Mouse (Mus musculus) thymus, postnatal 0 days (tissue): ENCODE results near the gene Pnpo. TPM values are rescaled to one million over a fixed set of nuclear protein-coding genes. Genes with fewer than 3 reads are reported as not detected.

Source experiments
- DNase-seq: peaks from one replicate; pipeline ENCODE4 v3.0.0-alpha.2; 2015; ENCODE audit warnings: low spot score
- polyA plus RNA-seq: library from polyadenylated mRNA; unstranded; fragments of >200 nt; fragmentation: Nextera tagmentation; extraction: Ambion mirVana; gene quantifications from 2 replicates; pipeline ENCODE4 v1.2.1, GENCODE M21; 2015

The Pnpo gene
- polyA plus RNA-seq, 1 experiment from 2014 or later = 39.5 TPM

GRCm38 (mm10) chr11:96910003-96910402 lies 33.8 kb downstream of the Pnpo start:
- DNase-seq = peak; percentile 82

- no peak for DNase-seq
Measured at GRCm38 (mm10) chr11:96908594-96908993, 35.2 kb downstream of the Pnpo start.

DNA sequence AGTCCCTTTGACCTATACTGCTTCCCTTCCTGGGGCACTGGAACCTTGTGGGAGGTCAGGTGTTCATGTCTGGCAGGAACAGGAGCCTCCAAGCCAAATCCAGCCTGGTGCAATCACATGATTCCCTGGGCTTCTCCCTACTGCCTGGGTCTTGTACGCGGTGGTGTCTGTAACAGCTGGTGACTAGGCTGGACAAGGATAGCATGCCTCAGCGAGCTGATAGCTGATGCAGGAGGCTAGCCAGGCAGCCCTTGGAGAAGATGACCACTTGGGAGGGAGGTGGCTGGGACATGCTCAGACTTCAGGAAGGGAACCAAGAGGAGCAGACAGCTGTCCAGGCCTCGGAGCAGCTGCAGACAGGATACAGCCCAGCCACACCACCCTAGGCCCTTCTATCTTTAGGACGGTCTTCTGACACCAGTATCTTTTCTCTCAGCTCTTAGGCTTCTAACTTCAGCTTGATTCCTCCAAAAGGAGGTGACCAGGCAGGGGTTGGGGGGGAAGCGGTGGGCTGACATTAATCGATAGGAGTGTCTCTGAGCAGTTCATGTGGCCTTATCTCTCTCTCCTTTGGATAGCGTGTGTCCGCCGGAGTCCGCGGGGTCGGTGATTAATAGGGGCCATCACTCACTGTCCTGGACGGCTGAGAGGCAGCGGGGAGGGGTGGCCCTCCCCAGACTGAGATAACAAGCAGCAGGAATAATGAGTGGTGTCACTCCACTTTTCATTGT lies 37.2 kb downstream of the Pnpo start:
- no peak for DNase-seq

DNA sequence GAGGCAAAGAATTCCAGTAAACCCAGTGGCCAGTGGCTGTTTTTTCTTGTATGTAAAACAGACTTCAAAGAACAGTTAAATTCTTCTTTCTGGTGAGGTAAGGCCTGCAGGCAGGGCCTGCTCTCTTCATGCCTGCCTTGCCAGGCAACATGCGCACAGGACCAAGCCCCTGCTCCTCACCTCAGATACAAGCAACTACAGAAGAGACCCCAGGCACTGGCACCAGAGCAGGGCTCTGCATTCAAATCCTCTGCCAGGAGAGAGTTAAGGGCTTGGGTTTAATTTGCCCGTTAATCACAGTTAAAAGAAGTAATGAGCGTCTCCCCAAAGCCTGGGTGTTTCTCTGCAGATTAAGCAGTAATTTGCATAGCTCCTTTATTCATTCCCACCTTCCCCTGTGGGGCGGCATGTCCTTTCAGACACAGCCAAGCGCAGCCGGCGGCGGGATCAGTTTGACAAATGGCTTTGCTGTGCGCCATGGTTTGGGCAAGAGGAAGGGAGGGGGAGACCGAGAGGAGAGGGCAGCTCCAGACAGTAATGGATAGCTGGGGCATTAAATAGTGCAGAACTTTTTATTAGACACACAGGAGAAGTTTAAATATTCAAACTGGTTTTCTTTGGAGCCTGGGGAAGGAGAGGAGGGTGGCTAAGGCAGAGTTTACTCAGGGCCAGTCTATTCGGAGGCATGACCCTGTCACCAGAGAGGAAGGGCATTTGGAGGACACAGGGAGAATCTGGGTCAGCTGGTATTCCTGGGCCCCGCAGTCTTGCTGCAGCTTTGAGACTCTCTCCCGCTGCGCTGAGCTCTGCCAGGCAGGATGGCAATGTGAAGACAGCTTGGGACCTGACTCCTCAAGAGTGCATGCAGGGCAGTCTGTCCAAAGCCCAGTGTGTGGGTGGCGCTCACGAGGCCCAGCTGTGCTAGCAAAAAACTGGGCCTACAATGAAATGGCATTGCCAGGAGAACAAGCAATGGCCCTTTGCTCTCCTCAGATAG lies 40.8 kb downstream of the Pnpo start:
- DNase-seq = no peak

- no peak for DNase-seq
Measured at GRCm38 (mm10) chr11:96901332-96901731, 42.5 kb downstream of the Pnpo start.

DNA sequence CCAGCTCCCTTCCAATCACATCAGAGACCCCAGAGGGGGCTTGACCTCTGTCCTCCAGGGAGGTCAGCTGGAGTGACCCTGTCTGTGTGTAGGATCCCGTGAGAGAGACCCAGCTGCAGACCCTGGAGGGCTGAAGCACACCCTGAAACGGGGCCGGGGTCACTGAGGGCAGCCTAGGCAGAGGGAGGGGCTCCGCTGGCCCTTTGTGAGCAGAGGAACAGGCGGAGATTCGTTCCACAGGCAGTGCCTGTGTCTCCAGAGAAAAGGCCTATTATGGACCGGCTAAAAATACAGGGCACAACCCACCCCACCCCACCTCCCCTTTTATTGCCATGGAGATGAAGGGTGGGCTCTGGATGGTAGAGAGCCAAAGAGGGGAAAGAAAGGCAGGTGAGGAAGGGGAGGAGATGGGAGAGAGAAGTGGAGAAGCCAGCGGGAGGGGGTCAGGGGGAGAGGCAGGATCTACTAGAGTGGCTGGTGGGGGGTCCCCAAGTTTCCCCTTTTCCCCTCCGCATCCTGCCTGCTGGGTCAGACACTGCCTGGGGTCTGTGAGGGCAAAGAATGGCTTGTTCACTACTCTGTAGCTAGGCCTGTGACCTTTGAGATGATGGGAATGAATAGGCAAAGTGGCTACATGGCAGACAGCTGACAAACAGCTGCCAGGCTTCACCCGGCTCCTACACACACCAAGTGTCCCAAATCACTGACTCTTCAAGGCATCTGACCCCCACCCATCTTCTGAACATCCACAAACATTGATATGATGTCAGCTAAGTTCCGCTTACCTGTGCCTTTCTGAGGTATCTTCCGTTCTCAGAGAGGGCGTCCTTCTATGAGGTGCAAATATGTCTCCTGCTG lies 44.1 kb downstream of the Pnpo start:
- no peak for DNase-seq

- DNase-seq = no peak
Measured at GRCm38 (mm10) chr11:96895886-96896285, 47.9 kb downstream of the Pnpo start.

- DNase-seq = no peak
Measured at GRCm38 (mm10) chr11:96893203-96893842, 50.5 kb downstream of the Pnpo start.

DNA sequence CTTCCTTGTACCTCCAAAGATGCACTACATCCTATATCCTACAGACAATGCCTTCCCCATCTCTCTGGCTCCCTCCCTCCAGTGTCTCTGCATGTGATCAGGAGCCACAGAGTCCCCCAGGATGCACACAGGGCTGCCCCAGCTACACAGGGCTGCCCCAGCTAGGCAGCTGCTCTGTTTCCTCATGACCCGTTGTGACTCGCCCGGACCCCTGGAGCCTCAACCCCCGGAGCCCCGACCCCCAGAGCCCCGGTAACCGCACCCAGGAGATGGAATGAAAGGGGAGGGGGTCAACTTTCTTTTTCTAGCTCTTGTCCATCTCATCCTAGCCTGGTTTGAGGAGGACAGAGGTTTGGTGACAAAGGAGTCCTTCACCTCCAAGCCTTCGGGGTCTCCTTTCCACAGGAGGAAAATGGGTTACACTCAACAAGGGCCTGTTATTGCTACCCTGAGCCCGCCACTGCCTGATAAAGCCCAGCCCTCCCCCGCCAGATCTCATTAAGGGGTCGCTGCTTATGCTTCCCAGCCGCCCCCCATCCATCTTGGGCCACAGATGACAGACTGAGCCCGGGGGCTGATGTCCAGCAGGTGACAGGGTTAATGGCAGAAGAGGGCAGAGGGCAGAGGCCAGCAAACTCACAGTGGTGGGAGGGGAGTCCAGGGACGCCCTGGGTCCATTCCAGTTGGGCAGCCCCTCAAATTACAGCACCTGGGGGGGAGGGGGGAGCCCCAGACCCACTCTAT lies 51.8 kb downstream of the Pnpo start:
- no peak for DNase-seq

Other genes with a start within 250 kb of the Pnpo start
- 16.0 and 18.6 TPM in 2 replicates for gene Snx11, start 166.4 kb downstream of the Pnpo start, polyA plus RNA-seq
- 129 and 132 TPM in 2 replicates for gene Cbx1, start 154.9 kb downstream of the Pnpo start, polyA plus RNA-seq
- 34.9 and 40.6 TPM in 2 replicates for gene Nfe2l1, start 114.0 kb downstream of the Pnpo start, polyA plus RNA-seq
- 55.8 and 60.7 TPM in 2 replicates for gene Copz2, start 94.1 kb downstream of the Pnpo start, polyA plus RNA-seq
- gene Cdk5rap3, start 27.5 kb downstream of the Pnpo start, polyA plus RNA-seq = 105 and 116 TPM in 2 replicates
- gene Prr15l, start 15.9 kb downstream of the Pnpo start, polyA plus RNA-seq = 1.0 and 1.5 TPM in 2 replicates
- 19.2 and 21.9 TPM in 2 replicates for gene Sp2, start 39.0 kb upstream of the Pnpo start, polyA plus RNA-seq
- gene Sp6, start 69.4 kb upstream of the Pnpo start, polyA plus RNA-seq = 1.7 TPM in 2 replicates
- gene Scrn2, start 86.0 kb upstream of the Pnpo start, polyA plus RNA-seq = 23.1 and 25.8 TPM in 2 replicates
- 0.83 and 0.86 TPM in 2 replicates for gene Lrrc46, start 97.4 kb upstream of the Pnpo start, polyA plus RNA-seq
- gene Mrpl10, start 97.6 kb upstream of the Pnpo start, polyA plus RNA-seq = 72.4 and 72.8 TPM in 2 replicates
- gene Osbpl7, start 106.6 kb upstream of the Pnpo start, polyA plus RNA-seq = 9.9 and 11.6 TPM in 2 replicates
- gene Tbx21, start 171.3 kb upstream of the Pnpo start, polyA plus RNA-seq = 1.3 and 1.9 TPM in 2 replicates
- 0.82 and 0.98 TPM in 2 replicates for gene Tbkbp1, start 207.5 kb upstream of the Pnpo start, polyA plus RNA-seq
- gene Kpnb1, start 243.9 kb upstream of the Pnpo start, polyA plus RNA-seq = 37.0 and 39.8 TPM in 2 replicates